Mouse (Mus musculus): ENCODE measurements at regions not wholly inside any gene's neighbourhood (a gene's known extent, or its start where the extent isn't known, plus 50 kb on each side); places are given as distances from the start of the nearest gene placed in this dataset.

GRCm38 (mm10) chr2:92730371-92730770, 130.9 kb downstream of the Chst1 start:
- TF ChIP-seq BHLHE40 (IDR thresholded peaks at IDR 0.05; ENCODE audit: low read depth, low read length) (no peak), CTCF (conservative IDR thresholded peaks at IDR 0.05 in 1 of 2, IDR thresholded peaks at IDR 0.05 in 1 of 2; ENCODE audit: low read depth in 2 of 2, low read length in 2 of 2) (no peak), USF1 (IDR thresholded peaks at IDR 0.05; ENCODE audit: low read depth, low read length) (no peak), ELF1 (IDR thresholded peaks at IDR 0.05; ENCODE audit: low read depth, low read length) (no peak), ZKSCAN1 (IDR thresholded peaks at IDR 0.05; ENCODE audit: borderline replicate concordance, low read depth, low read length) (no peak), PAX5 (IDR thresholded peaks at IDR 0.05; ENCODE audit: low read length) (no peak), POLR2A (IDR thresholded peaks at IDR 0.05; ENCODE audit: low read depth, low read length) (no peak), RCOR1 (conservative IDR thresholded peaks at IDR 0.05; ENCODE audit: low read depth, low read length) (no peak), ZNF384 (IDR thresholded peaks at IDR 0.05; ENCODE audit: low read depth, low read length) (no peak), MEF2A (IDR thresholded peaks at IDR 0.05; ENCODE audit: borderline replicate concordance, low read depth, low read length) (no peak), ZC3H11A (IDR thresholded peaks at IDR 0.05; ENCODE audit: low read depth, low read length) (no peak), MAZ (IDR thresholded peaks at IDR 0.05; ENCODE audit: low read depth, low read length) (no peak), GABPA (IDR thresholded peaks at IDR 0.05; ENCODE audit: insufficient replicate concordance, low read depth, low read length) (no peak), POLR2AphosphoS2 (IDR thresholded peaks at IDR 0.05; ENCODE audit: low read depth, low read length) (no peak), EP300 (IDR thresholded peaks at IDR 0.05; ENCODE audit: low read length) (no peak), CHD2 (IDR thresholded peaks at IDR 0.05; ENCODE audit: low read length) (no peak), SIN3A (IDR thresholded peaks at IDR 0.05; ENCODE audit: low read length) (no peak), MAFK (IDR thresholded peaks at IDR 0.05; ENCODE audit: insufficient replicate concordance, low read length) (no peak), NRF1 (IDR thresholded peaks at IDR 0.05; ENCODE audit: low read depth, low read length) (no peak)
- Histone ChIP-seq H3K4me3 (replicated peaks in 1 of 3; ENCODE audit: low read depth in 2 of 3, low read length in 2 of 3, poor library complexity in 1 of 3) (no peak overlapping the region), H3K4me1 (ENCODE audit: control insufficient read depth in 1 of 2, insufficient read depth in 2 of 2) (peaks cover 0 to 9% of the 10 kb centered on the region in 2 experiments; a peak in 2 of 4 replicates), H3K4me2 (ENCODE audit: insufficient read depth, low read depth, poor library complexity, severe bottlenecking) (no peak overlapping the region), H3K36me3 (replicated peaks in 1 of 2; ENCODE audit: control insufficient read depth in 1 of 2, insufficient read depth in 1 of 2, low read length in 1 of 2) (no peaks in the 10 kb centered on the region), H3K79me2 (replicated peaks; ENCODE audit: control insufficient read depth, extremely low read depth, insufficient read depth, poor library complexity, severe bottlenecking) (no peaks in the 10 kb centered on the region), H3K9me3 (replicated peaks; ENCODE audit: low read length) (peaks cover 2% of the 10 kb centered on the region), H3K9ac (ENCODE audit: insufficient read depth, low read depth) (no peak overlapping the region), H3K27me3 (replicated peaks) (peaks cover 3% of the 10 kb centered on the region), H3K27ac (ENCODE audit: insufficient read depth, low read depth) (no peak overlapping the region)
- in situ Hi-C loops (cut with MboI; ENCODE audit: low pct_ligation_motif_present, low pct_unique_long_range_greater_than_20kb, low sequenced_read_pairs) (no loop called here), dilution Hi-C loops (cut with MboI; ENCODE audit: extremely low pct_ligation_motif_present, extremely low pct_unique_long_range_greater_than_20kb, low sequenced_read_pairs) (no loop called here)
- no peak for DNase-seq (ENCODE audit: extremely low read depth)

GRCm38 (mm10) chr2:92733403-92733802, 133.9 kb downstream of the Chst1 start:
- H3K4me1 ChIP-seq (ENCODE audit: control insufficient read depth in 1 of 2, insufficient read depth in 2 of 2): peaks cover 0 to 17% of the 10 kb centered on the region in 2 experiments; a peak in 2 of 4 replicates
- no peak overlapping the region for H3K4me2 ChIP-seq (ENCODE audit: insufficient read depth, low read depth, poor library complexity, severe bottlenecking)
- H3K79me2 ChIP-seq (replicated peaks; ENCODE audit: control insufficient read depth, extremely low read depth, insufficient read depth, poor library complexity, severe bottlenecking): no peaks in the 10 kb centered on the region
- no peak overlapping the region for H3K4me3 ChIP-seq (replicated peaks in 1 of 3; ENCODE audit: low read depth in 2 of 3, low read length in 2 of 3, poor library complexity in 1 of 3)
- peaks cover 2% of the 10 kb centered on the region for H3K9me3 ChIP-seq (replicated peaks; ENCODE audit: low read length)
- peaks cover 2% of the 10 kb centered on the region for H3K27me3 ChIP-seq (replicated peaks)
- DNase-seq (ENCODE audit: extremely low read depth): no peak
- dilution Hi-C loops (cut with MboI; ENCODE audit: extremely low pct_ligation_motif_present, extremely low pct_unique_long_range_greater_than_20kb, low sequenced_read_pairs): no loop called here
- no peak for TF ChIP-seq MXI1 (IDR thresholded peaks at IDR 0.05; ENCODE audit: low read depth, low read length)
- no peak for TF ChIP-seq POLR2A (IDR thresholded peaks at IDR 0.05; ENCODE audit: low read depth, low read length)
- no peak for TF ChIP-seq HCFC1 (IDR thresholded peaks at IDR 0.05; ENCODE audit: low read depth, low read length)
- TF ChIP-seq JUND (conservative IDR thresholded peaks at IDR 0.05; ENCODE audit: low read depth, low read length): no peak
- TF ChIP-seq CHD1 (IDR thresholded peaks at IDR 0.05; ENCODE audit: low read depth, low read length): no peak
- TF ChIP-seq SMC3 (IDR thresholded peaks at IDR 0.05; ENCODE audit: low read depth, low read length): no peak
- TF ChIP-seq PAX5 (IDR thresholded peaks at IDR 0.05; ENCODE audit: low read length): no peak
- no peak for TF ChIP-seq MEF2A (IDR thresholded peaks at IDR 0.05; ENCODE audit: borderline replicate concordance, low read depth, low read length)
- no peak for TF ChIP-seq ZNF384 (IDR thresholded peaks at IDR 0.05; ENCODE audit: low read depth, low read length)
- no peak for TF ChIP-seq RAD21 (IDR thresholded peaks at IDR 0.05; ENCODE audit: low read depth, low read length)
- TF ChIP-seq CTCF (conservative IDR thresholded peaks at IDR 0.05 in 1 of 2, IDR thresholded peaks at IDR 0.05 in 1 of 2; ENCODE audit: low read depth in 2 of 2, low read length in 2 of 2): no peak
- TF ChIP-seq POLR2AphosphoS2 (IDR thresholded peaks at IDR 0.05; ENCODE audit: low read depth, low read length): no peak
- no peak for TF ChIP-seq BHLHE40 (IDR thresholded peaks at IDR 0.05; ENCODE audit: low read depth, low read length)
- TF ChIP-seq KAT2A (IDR thresholded peaks at IDR 0.05; ENCODE audit: insufficient replicate concordance, low read length): no peak
- no peak for TF ChIP-seq ELF1 (IDR thresholded peaks at IDR 0.05; ENCODE audit: low read depth, low read length)
- in situ Hi-C loops (cut with MboI; ENCODE audit: low pct_ligation_motif_present, low pct_unique_long_range_greater_than_20kb, low sequenced_read_pairs): no loop called here
- no peaks in the 10 kb centered on the region for H3K36me3 ChIP-seq (replicated peaks in 1 of 2; ENCODE audit: control insufficient read depth in 1 of 2, insufficient read depth in 1 of 2, low read length in 1 of 2)
- no peak overlapping the region for H3K27ac ChIP-seq (ENCODE audit: insufficient read depth, low read depth)
- H3K9ac ChIP-seq (ENCODE audit: insufficient read depth, low read depth): no peak overlapping the region
